Mouse (Mus musculus): Measurements from ENCODE around the gene Cabp4. TPM values are rescaled to one million over a fixed set of nuclear protein-coding genes. Genes with fewer than 3 reads are reported as not detected.
A peak's percentile ranks its signal among the peaks of the same experiment; 100 is the strongest.

Cabp4 gene
- total and polyA plus RNA-seq, 3 experiments = 2.8 to 11.8 (median 6.4) TPM

DNA sequence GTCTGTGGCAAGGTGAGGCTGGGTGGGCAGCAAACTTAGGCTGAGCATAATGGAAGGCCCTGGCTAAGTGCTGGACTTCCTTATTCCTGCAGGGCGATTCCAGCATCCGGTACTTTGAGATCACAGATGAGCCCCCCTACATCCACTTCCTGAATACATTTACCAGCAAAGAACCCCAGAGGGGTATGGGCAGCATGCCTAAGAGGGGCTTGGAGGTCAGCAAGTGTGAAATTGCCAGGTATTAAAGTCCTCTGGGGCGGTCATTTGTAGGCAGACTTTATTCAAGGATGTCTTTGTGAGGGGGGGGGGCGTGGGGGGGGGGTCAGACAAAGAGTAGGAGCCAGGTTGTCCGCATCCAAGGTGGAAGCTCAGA is 7.6 kb upstream of the Cabp4 start:
- H3K27me3 ChIP-seq (replicated peaks) = no peaks in the 10 kb centered on the region
- H3K9ac ChIP-seq (ENCODE audit: insufficient read depth, low read depth) = no peak overlapping the region
- dilution Hi-C loops (cut with MboI; ENCODE audit: extremely low pct_ligation_motif_present, extremely low pct_unique_long_range_greater_than_20kb, low sequenced_read_pairs) (no loop called here), in situ Hi-C loops (cut with MboI; ENCODE audit: low pct_ligation_motif_present, low pct_unique_long_range_greater_than_20kb, low sequenced_read_pairs) (no loop called here)
- no peak for DNase-seq (ENCODE audit: extremely low read depth)
- TF ChIP-seq USF1 (IDR thresholded peaks at IDR 0.05; ENCODE audit: low read depth, low read length) (no peak), MAX (IDR thresholded peaks at IDR 0.05; ENCODE audit: low read length) (no peak), USF2 (conservative IDR thresholded peaks at IDR 0.05; ENCODE audit: low read depth, low read length) (no peak), JUN (IDR thresholded peaks at IDR 0.05; ENCODE audit: insufficient read depth, low read depth, low read length) (no peak), MXI1 (IDR thresholded peaks at IDR 0.05; ENCODE audit: low read depth, low read length) (no peak), MYC (IDR thresholded peaks at IDR 0.05; ENCODE audit: low read depth, low read length) (no peak), IRF4 (IDR thresholded peaks at IDR 0.05; ENCODE audit: low read depth, low read length) (no peak), UBTF (IDR thresholded peaks at IDR 0.05; ENCODE audit: low read depth, low read length) (no peak), CHD1 (IDR thresholded peaks at IDR 0.05; ENCODE audit: low read depth, low read length) (no peak), CTCF (conservative IDR thresholded peaks at IDR 0.05 in 1 of 2, IDR thresholded peaks at IDR 0.05 in 1 of 2; ENCODE audit: low read depth in 2 of 2, low read length in 2 of 2) (no peak)
- no peak overlapping the region for H3K4me2 ChIP-seq (ENCODE audit: insufficient read depth, low read depth, poor library complexity, severe bottlenecking)
- H3K79me2 ChIP-seq (replicated peaks; ENCODE audit: control insufficient read depth, extremely low read depth, insufficient read depth, poor library complexity, severe bottlenecking) = peaks cover 32% of the 10 kb centered on the region
- H3K4me1 ChIP-seq (ENCODE audit: control insufficient read depth in 1 of 2, insufficient read depth in 2 of 2) = peaks cover 40 to 69% of the 10 kb centered on the region in 2 experiments
- H3K4me3 ChIP-seq (replicated peaks in 1 of 3; ENCODE audit: low read depth in 2 of 3, low read length in 2 of 3, poor library complexity in 1 of 3) = peak overlapping the region in 1 of 3 experiments; percentile 77
- no peak overlapping the region for H3K27ac ChIP-seq (ENCODE audit: insufficient read depth, low read depth)
- peaks cover 34 to 55% of the 10 kb centered on the region in 2 experiments for H3K36me3 ChIP-seq (replicated peaks in 1 of 2; ENCODE audit: control insufficient read depth in 1 of 2, insufficient read depth in 1 of 2, low read length in 1 of 2)
- no peaks in the 10 kb centered on the region for H3K9me3 ChIP-seq (replicated peaks; ENCODE audit: low read length)

DNA sequence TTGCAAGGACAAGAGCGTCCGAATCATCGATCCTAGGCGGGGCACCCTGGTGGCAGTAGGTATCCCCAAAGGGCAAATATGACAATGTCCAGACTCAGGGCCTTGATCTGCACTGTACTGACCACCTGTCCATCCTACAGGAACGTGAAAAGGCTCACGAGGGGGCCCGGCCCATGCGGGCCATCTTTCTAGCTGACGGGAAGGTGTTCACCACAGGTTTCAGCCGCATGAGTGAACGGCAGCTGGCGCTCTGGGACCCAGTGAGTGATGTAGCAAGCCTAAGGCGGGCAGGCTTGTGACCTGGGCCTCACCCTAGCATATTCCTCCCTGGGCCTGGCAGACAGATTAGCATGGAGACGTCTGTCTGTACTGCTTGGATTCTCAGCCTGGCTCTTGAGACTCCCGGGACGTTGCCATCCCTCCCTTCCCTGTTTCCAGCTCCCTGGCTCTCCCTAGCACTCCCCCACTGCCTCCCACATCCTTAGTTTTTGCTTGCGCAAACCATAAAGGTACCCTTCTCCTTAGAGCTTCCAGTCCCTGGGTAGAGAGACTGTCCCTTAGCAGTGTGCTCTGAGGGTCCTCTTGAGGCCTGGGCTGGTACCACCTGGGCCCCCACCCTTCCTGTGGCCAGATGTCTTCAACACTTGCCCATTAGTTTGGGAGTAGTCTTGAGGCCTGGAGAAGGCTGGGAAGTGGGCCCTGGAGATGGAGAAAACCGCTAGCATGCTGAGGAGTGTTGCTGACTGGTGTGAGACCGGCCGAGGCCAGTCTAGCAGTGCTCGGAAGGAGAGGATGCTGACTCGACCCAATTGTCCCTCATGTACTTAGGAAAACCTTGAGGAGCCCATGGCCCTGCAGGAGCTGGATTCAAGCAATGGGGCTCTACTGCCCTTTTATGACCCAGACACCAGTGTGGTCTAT is 7.0 kb upstream of the Cabp4 start:
- peak overlapping the region; percentile 96; the same call in 1 of the 2 replicates for H3K9ac ChIP-seq (ENCODE audit: insufficient read depth, low read depth)
- peak overlapping the region; percentile 93 for H3K4me2 ChIP-seq (ENCODE audit: insufficient read depth, low read depth, poor library complexity, severe bottlenecking)
- dilution Hi-C loops (cut with MboI; ENCODE audit: extremely low pct_ligation_motif_present, extremely low pct_unique_long_range_greater_than_20kb, low sequenced_read_pairs) = no loop called here

More for the DNA sequence above, 7.0 kb upstream of the Cabp4 start:
- Histone ChIP-seq H3K4me1 (ENCODE audit: control insufficient read depth in 1 of 2, insufficient read depth in 2 of 2) (peaks cover 34 to 66% of the 10 kb centered on the region in 2 experiments), H3K36me3 (replicated peaks in 1 of 2; ENCODE audit: control insufficient read depth in 1 of 2, insufficient read depth in 1 of 2, low read length in 1 of 2) (peaks cover 30 to 48% of the 10 kb centered on the region in 2 experiments), H3K27ac (ENCODE audit: insufficient read depth, low read depth) (peak overlapping the region; percentile 84), H3K9me3 (replicated peaks; ENCODE audit: low read length) (peaks cover 2% of the 10 kb centered on the region), H3K4me3 (replicated peaks in 1 of 3; ENCODE audit: low read depth in 2 of 3, low read length in 2 of 3, poor library complexity in 1 of 3) (peak overlapping the region; percentile 52 to 92 (median 77)), H3K79me2 (replicated peaks; ENCODE audit: control insufficient read depth, extremely low read depth, insufficient read depth, poor library complexity, severe bottlenecking) (peaks cover 26% of the 10 kb centered on the region), H3K27me3 (replicated peaks) (no peaks in the 10 kb centered on the region)
- DNase-seq (ENCODE audit: extremely low read depth) = peak; percentile 74
- TF ChIP-seq TCF12 (IDR thresholded peaks at IDR 0.05; ENCODE audit: low read depth, low read length) (peak; percentile 42; the same call in 1 of the 2 replicates), SMC3 (IDR thresholded peaks at IDR 0.05; ENCODE audit: low read depth, low read length) (peak; percentile 42), ETS1 (conservative IDR thresholded peaks at IDR 0.05; ENCODE audit: low read depth, low read length) (peak; percentile 51; the same call in 1 of the 2 replicates), ZMIZ1 (IDR thresholded peaks at IDR 0.05; ENCODE audit: low read depth, low read length) (0 out of 2 replicates have a peak, but pooled peaks have one; percentile 19), MAX (IDR thresholded peaks at IDR 0.05; ENCODE audit: low read length) (no peak; the same call in 1 of the 2 replicates), CHD1 (IDR thresholded peaks at IDR 0.05; ENCODE audit: low read depth, low read length) (no peak), IRF4 (IDR thresholded peaks at IDR 0.05; ENCODE audit: low read depth, low read length) (no peak), UBTF (IDR thresholded peaks at IDR 0.05; ENCODE audit: low read depth, low read length) (no peak), MXI1 (IDR thresholded peaks at IDR 0.05; ENCODE audit: low read depth, low read length) (peak; percentile 69; the same call in 1 of the 2 replicates), HCFC1 (IDR thresholded peaks at IDR 0.05; ENCODE audit: low read depth, low read length) (no peak), RAD21 (IDR thresholded peaks at IDR 0.05; ENCODE audit: low read depth, low read length) (peak; percentile 37), SIN3A (IDR thresholded peaks at IDR 0.05; ENCODE audit: low read length) (0 out of 2 replicates have a peak, but pooled peaks have one; percentile 38), BHLHE40 (IDR thresholded peaks at IDR 0.05; ENCODE audit: low read depth, low read length) (peak; percentile 84), ELF1 (IDR thresholded peaks at IDR 0.05; ENCODE audit: low read depth, low read length) (no peak), CTCF (conservative IDR thresholded peaks at IDR 0.05 in 1 of 2, IDR thresholded peaks at IDR 0.05 in 1 of 2; ENCODE audit: low read depth in 2 of 2, low read length in 2 of 2) (peak in 1 of 2 experiments; percentile 54; a peak in 2 of 4 replicates), MYC (IDR thresholded peaks at IDR 0.05; ENCODE audit: low read depth, low read length) (peak; percentile 77)
- in situ Hi-C loops (cut with MboI; ENCODE audit: low pct_ligation_motif_present, low pct_unique_long_range_greater_than_20kb, low sequenced_read_pairs) = no loop called here

All from CH12.LX (cell line).